Mouse (Mus musculus): ENCODE data around the gene BC067074.

BC067074 gene

DNA sequence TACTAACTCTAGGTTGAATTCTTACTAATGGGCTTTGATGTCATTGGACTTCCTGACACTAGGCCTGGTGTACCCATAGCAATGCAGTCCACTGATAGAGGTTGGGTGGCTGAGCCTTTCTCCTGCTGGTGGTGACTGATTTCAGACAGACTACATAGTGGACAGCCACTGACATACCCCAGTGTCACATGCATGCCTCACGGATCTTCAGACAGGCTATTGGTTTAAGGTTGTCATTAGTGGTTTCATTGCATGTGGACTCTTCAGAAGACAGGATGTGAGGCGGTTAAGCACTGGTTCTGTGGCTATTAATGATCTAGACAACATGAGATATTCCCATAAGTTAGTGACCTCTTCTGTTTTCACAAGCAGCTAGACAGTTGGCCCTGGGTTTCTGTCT, 89.2 kb downstream of the BC067074 start:
- no peak for TF ChIP-seq GATA4 (IDR thresholded peaks at IDR 0.05; ENCODE audit: insufficient replicate concordance, low read length)

DNA sequence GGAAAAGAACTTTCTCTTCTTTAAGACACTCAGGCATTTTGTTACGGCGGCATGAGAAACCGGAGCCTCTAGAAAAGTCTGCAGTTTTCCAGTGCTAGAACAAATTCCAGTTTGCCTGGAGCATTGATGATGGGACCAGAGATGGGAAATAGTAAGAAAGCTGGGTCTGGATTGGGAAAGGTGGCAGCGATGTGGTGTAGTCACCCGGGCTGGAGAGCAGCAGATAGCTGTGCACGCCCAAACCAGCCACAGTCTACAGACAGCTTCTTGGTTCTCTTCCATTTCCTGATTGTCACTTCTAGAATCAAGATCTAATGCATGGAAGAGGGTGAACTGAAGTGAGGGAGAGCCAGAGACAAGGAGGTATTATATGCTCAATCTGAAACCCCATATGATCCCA, 100.4 kb downstream of the BC067074 start:
- no peak for TF ChIP-seq GATA4 (IDR thresholded peaks at IDR 0.05; ENCODE audit: insufficient replicate concordance, low read length)

DNA sequence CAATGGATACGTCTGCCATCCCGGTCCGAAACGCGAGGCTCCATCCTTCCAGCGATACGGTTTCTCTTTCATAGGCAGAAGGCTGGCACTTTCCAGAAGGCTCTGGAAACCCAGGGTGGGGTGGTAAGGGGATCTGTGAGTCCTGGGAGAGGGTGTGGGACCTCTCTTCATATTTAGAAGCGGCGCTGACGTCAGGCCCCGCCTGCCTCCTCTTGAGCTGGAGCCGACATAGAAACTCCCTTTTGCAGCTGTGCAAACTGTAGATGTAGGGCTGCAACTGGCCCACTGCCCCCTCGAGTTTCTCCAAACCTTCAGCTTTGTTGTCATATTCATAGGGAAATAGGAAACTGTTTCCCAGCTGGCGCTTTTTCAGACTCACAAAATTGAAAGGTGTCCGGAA, 101.6 kb downstream of the BC067074 start:
- TF ChIP-seq GATA4 (IDR thresholded peaks at IDR 0.05; ENCODE audit: insufficient replicate concordance, low read length) = no peak

DNA sequence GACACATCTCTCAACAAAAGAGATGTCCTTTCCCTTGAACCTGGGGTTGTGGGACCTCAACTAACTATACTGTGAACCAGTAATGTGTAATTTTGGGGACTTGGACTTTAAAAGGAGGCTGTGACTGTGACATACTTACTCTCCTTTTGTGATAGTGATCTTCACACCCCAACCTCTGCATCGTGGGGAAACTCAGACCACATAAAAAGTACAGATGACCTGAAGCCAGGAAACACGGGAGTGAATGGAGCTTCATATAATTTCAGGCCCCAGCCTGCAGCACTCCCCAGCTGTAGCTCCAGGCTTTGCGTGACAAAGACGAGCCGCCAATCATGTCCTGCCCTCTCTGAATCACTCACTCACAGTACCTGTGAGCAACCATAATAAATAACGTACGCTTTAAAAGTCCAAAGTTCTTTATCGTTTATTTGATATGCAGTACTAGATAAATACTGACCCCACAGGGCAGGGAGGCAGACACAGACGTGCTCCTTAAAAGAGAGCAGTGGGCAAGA, 104.1 kb downstream of the BC067074 start:
- no peak for TF ChIP-seq GATA4 (IDR thresholded peaks at IDR 0.05; ENCODE audit: insufficient replicate concordance, low read length)

DNA sequence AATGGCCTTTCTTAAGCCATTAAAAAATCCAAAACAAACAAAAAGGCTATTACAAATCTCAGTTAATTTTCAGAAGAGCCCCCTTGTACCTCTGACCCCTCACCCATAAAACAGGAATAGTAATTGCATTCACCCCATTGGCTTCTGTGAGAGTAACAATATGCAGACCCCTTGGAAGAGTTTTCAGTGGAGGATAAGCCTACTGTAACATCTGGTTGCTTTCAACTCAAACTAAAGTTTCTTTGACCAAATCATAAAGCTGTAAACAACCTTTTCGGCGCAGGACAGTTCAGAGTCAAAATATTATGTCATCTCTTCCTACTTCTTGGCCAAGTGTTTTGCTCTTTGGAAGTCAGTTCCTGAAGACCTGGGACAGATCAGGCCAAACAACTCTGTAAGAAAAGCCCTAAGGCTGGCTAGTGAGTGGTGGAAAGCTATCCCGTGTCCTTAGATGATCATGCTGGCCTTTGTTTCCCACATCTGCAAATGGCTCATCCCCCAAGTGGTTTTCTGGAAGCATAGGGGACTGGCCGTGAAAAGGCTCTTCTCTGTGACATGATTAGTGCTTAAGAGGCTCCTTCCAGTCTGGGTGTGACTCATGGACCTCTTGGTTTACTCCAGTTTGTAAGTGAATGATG, 108.5 kb downstream of the BC067074 start:
- no peak for TF ChIP-seq GATA4 (IDR thresholded peaks at IDR 0.05; ENCODE audit: insufficient replicate concordance, low read length)

DNA sequence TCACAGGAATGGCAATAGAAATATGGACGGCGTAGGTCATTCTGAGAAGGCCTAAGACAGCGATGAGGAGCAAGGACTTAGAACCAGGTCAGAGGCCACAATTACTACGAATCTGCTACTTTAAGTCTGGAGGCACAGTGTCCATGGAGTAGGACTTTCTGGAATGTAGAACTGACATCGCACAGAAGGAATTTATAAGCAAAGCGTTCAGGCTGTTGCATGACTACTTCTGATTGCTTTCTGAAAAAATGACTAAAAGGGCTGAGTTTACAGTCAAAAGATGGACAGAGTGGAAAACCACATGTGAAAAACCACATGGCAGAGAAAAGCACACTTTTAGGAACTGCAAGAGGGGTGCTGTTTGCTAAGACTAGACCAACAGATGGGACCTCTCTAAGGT, 110.7 kb downstream of the BC067074 start:
- no peak for TF ChIP-seq GATA4 (IDR thresholded peaks at IDR 0.05; ENCODE audit: insufficient replicate concordance, low read length)

DNA sequence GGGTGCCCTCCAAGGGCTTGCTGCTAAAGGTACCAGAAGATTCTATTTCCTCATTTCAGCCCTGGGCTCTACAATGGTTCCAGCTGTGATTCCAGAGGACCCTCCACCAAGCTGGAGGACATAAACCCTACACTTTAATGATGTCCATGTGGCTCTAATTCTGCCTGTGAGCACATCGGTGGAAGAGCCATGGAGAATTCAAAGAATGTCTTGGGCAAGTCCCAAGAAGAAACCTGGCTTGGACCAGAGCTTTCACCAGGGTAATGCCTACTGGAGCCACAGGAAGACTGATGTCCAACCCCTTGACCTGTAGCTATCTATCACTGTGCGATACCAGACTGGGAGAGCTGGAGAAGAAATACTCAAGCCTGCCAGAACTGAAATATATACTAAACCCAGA, 111.2 kb downstream of the BC067074 start:
- TF ChIP-seq GATA4 (IDR thresholded peaks at IDR 0.05; ENCODE audit: insufficient replicate concordance, low read length) = no peak

DNA sequence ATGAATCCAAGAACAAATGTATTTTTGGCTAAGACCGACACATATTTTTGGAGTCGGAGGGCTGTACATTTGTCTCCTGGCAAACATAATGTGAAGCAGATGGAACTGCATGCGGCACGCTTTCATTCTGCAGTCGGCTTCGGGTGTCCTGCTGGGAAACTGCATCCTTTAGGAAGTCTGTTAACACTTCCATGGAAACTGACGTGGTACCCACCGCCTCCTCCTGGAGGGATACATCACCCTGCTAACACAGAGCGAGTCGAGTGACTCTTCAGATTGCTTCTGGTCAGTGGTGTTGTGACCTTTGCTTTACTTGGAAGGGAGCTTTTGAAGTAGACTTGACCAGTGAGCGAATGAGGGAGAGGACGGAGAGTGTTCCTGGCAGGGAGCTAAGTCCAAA, 117.0 kb downstream of the BC067074 start:
- TF ChIP-seq GATA4 (IDR thresholded peaks at IDR 0.05; ENCODE audit: insufficient replicate concordance, low read length) = no peak

DNA sequence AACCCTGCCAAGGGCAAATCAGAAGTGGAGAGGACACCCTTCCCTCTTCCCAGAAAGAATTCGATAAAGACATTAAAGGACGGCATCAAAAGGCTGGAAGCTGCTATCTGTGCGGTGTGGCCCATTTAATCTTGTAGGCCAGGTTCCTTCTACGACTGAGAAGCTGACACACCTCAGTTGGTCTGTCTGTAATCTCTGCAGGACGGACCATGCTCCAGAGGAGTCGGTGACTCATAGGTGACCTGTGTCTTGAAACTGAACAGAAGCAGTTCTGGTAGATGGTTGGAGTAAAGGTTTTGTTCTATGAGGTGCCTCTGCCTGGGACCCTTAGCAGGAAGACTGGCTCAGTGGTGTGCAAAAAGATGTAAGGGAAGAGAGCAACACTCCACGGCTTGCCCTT, 122.6 kb downstream of the BC067074 start:
- TF ChIP-seq GATA4 (IDR thresholded peaks at IDR 0.05; ENCODE audit: insufficient replicate concordance, low read length) = no peak

DNA sequence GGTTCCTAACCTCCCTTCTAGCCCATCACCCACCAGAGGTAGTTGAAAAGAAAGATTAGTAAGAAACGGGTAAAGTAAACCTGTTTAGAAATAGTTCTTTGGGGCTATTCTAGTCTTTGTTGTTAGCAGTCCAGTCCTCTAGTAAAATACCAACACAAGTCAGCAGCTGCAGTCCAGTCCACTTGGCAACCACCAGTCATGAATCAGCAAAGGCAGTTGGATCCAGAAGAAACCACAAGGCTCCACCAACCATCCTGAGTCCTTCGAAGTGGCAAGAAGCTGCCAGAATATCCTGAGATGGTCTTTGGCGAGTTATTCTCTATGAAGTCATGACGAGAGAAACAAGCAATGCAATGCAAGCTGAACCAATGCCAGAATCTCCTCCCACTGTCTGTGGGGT, 124.0 kb downstream of the BC067074 start:
- no peak for TF ChIP-seq GATA4 (IDR thresholded peaks at IDR 0.05; ENCODE audit: insufficient replicate concordance, low read length)

DNA sequence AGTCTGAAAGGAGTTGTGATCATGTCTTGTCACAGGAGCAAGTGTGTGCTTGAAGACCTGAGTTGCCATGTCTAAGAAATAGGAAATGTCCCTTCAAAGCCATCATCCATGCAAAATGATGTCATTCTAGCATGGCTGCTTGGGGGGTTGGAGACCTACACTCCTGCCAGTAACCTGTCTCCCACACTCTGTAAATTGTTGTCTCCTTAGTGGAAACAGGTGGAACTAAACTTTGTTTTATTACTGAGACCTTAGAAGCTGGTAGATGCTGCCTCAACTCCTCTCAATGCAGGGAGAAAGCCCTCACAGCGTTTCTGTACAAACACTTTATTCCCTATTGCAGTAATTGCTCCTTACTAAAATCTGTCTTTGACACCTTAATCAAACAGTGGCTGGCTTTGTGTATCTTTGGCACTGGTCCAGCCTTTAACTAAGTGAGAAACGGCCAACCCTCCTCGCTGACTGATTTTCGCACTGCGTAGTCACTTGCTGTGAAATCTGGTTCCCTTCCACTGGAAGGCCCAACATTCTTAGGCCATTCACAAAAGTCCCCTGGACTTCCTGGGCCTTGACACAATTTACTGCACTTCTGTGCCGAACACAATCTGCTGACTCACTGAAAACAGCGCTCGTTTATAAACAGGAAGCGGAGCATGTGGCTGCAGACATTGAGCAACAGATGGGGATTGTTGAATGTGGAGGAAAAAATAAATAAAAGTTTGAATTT, 125.0 kb downstream of the BC067074 start:
- TF ChIP-seq GATA4 (IDR thresholded peaks at IDR 0.05; ENCODE audit: insufficient replicate concordance, low read length) = no peak

DNA sequence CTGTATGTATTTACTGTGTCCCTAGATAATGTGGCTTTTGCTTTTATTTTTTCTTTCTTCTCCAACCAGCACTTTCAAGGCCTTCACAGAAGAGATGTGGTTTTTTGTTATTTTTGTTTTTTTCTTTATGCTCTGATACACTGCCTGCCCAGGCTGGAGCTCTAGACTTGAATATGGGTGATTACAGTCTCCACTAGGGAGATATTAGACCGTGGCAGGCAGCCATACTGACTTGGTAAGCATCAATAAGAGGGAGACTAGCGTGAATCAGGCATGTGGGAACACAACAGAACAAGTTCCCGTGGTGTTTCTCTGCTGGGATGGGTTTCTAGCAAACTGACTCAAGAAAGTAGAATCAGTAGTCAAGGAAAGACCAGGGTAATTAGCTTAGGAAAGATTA, 125.7 kb downstream of the BC067074 start:
- no peak for TF ChIP-seq GATA4 (IDR thresholded peaks at IDR 0.05; ENCODE audit: insufficient replicate concordance, low read length)

DNA sequence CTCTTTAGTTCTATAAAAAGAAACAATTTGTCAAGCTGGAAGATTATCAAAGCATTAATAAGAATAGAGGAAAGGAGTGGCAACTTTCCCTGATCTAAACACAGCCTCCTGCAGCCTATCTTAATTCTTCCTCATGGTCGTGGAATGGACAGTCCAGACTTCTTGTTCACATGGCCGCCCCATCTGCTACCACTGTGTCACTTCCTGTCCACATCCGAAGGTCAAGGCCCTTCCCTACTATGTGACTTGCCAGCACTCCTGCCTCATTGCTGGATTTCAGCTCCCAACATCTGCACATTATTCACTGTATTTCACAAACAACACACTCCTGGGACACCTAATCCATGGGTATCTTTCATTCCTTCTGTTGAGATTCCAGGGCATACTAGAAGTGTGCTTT, 128.5 kb downstream of the BC067074 start:
- no peak; the same call in 1 of the 2 replicates for TF ChIP-seq GATA4 (IDR thresholded peaks at IDR 0.05; ENCODE audit: insufficient replicate concordance, low read length)

DNA sequence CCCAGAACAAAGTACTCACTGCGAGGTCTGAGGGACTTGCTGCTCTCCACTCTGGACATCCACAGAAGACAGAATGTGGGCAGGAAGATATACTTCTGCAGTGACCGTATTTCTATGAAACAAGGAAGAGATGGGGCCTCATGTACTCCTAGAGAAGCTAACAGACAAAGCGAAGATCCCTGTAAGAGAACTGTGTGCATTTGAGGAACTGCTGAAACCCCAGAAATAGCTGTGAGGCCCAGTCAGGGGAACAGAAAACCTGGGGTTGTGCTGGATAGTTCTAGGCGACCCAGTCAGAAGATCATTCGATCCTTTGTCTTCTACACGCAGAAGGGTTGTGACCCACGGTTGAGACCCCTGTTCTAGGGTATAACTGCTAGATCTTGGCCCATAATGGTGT, 130.9 kb downstream of the BC067074 start:
- no peak for TF ChIP-seq GATA4 (IDR thresholded peaks at IDR 0.05; ENCODE audit: insufficient replicate concordance, low read length)

DNA sequence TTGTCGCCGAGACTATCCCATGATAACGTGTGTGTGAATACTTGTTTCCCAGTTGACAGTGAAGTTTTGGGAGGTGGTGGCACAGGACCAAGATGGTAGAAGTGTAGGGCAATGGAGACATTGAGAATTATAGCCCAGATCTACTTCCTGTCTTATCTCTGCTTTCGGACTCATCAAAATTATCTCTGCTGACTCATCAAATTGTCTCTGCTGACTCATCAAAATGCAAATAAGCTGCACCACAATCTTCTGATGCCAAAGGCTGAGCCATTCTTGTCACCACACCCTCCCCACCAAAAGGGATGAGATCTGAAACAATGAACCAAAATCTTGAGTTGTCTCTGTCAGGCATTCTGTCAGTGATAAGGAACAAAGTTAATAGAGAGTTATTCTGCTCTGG, 132.9 kb downstream of the BC067074 start:
- no peak for TF ChIP-seq GATA4 (IDR thresholded peaks at IDR 0.05; ENCODE audit: insufficient replicate concordance, low read length)

Measured in liver, adult (tissue).